Mouse (Mus musculus) MEL (cell line): ENCODE results near the gene Lonrf2.

ENCODE experiments used
- CTCF ChIP-seq, 3 experiments: IDR thresholded peaks in 2 of 3; conservative IDR thresholded peaks in 1 of 3; 2 replicates each; pipeline ENCODE4 v1.5.1; 2011 to 2012; ENCODE audit warnings: low read length in 3 of 3, low read depth in 2 of 3, mild to moderate bottlenecking in 2 of 3, improper control_type of control experiment in 1 of 3, inconsistent platforms in 1 of 3, mixed read lengths in 1 of 3, moderate library complexity in 1 of 3; ENCODE audit not compliant: control insufficient read depth in 1 of 3, insufficient read depth in 1 of 3, poor library complexity in 1 of 3, severe bottlenecking in 1 of 3
- MAX ChIP-seq: IDR thresholded peaks from 2 replicates; pipeline ENCODE4 v1.6.1; 2011; ENCODE audit warnings: low read length, improper control_type of control experiment
- MAZ ChIP-seq: IDR thresholded peaks from 2 replicates; pipeline ENCODE4 v1.6.1; 2012; ENCODE audit warnings: low read depth, mild to moderate bottlenecking, inconsistent platforms, low read length, improper control_type of control experiment
- MYB ChIP-seq: IDR thresholded peaks from 2 replicates; pipeline ENCODE4 v1.6.1; 2011; ENCODE audit warnings: mild to moderate bottlenecking, low read depth, low read length, improper control_type of control experiment
- MYC ChIP-seq: IDR thresholded peaks from 2 replicates; pipeline ENCODE4 v1.6.1; 2011; ENCODE audit warnings: low read depth, mild to moderate bottlenecking, low read length, improper control_type of control experiment, moderate library complexity
- POLR2A ChIP-seq, 2 experiments: IDR thresholded peaks; 2 replicates each; pipeline ENCODE4 v1.6.1; 2011 to 2012; ENCODE audit warnings: low read length in 2 of 2, mild to moderate bottlenecking in 2 of 2, control low read depth in 1 of 2, improper control_type of control experiment in 1 of 2, low read depth in 1 of 2, moderate library complexity in 1 of 2; ENCODE audit not compliant: control insufficient read depth in 1 of 2, insufficient read depth in 1 of 2, poor library complexity in 1 of 2
- UBTF ChIP-seq: IDR thresholded peaks from 2 replicates; pipeline ENCODE4 v1.6.1; 2012; ENCODE audit warnings: low read depth, mild to moderate bottlenecking, inconsistent platforms, low read length, improper control_type of control experiment, moderate library complexity, borderline replicate concordance; ENCODE audit not compliant: insufficient read depth

GRCm38 (mm10) chr1:38842861-38843260 lies 6.3 kb upstream of the Lonrf2 start:
- TF ChIP-seq CTCF (IDR thresholded peaks at IDR 0.05 in 2 of 3, conservative IDR thresholded peaks at IDR 0.05 in 1 of 3; ENCODE audit: control insufficient read depth in 1 of 3, insufficient read depth in 1 of 3, low read depth in 2 of 3, low read length in 3 of 3, poor library complexity in 1 of 3, severe bottlenecking in 1 of 3) (no peak), POLR2A (IDR thresholded peaks at IDR 0.05; ENCODE audit: control insufficient read depth in 1 of 2, insufficient read depth in 1 of 2, low read depth in 1 of 2, low read length in 2 of 2, poor library complexity in 1 of 2) (no peak), MAZ (no peak), MYB (no peak), MAX (no peak), UBTF (no peak), MYC (no peak)
